Mouse (Mus musculus): ENCODE data around the gene Fmo3.

The Fmo3 gene

GRCm38 (mm10) chr1:162929146-162929545, 55.2 kb downstream of the Fmo3 start:
- DNase-seq: no peak

- no peak for DNase-seq
These were observed 59.2 kb downstream of the Fmo3 start for GRCm38 (mm10) chr1:162925121-162925520.

GRCm38 (mm10) chr1:162916661-162917060, 67.7 kb downstream of the Fmo3 start:
- no peak for DNase-seq

- DNase-seq: no peak
These were observed 69.3 kb downstream of the Fmo3 start for GRCm38 (mm10) chr1:162914932-162915556.

GRCm38 (mm10) chr1:162912085-162912484, 72.2 kb downstream of the Fmo3 start:
- no peak for DNase-seq
